Mouse (Mus musculus): ENCODE data around the gene Adh4.
"Not testable (repeated sequence)": the region's sequence is repeated elsewhere in the genome, so short reads cannot be mapped to it uniquely, and the experiment has no call there.

The Adh4 gene

DNA sequence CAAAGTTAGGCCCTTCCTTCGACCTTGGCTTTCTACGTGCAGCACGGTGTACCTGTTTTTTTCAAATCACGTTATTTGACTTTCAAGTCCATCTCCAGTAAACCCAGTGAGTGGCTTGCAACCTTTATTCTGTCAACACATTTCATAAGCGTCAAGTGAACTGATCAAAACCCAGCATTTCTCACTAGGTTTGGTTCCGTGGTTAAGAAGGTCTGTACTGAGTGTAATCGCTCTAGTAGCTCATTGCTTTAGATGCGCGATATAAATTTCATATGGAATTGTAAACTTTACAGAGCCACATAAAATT lies 28.2 kb downstream of the Adh4 start:
- no peak for DNase-seq (ENCODE audit: low spot score in 2 of 2)

GRCm38 (mm10) chr3:138448077-138448860 lies 33.0 kb downstream of the Adh4 start:
- DNase-seq (ENCODE audit: low spot score in 2 of 2) = no peak

DNA sequence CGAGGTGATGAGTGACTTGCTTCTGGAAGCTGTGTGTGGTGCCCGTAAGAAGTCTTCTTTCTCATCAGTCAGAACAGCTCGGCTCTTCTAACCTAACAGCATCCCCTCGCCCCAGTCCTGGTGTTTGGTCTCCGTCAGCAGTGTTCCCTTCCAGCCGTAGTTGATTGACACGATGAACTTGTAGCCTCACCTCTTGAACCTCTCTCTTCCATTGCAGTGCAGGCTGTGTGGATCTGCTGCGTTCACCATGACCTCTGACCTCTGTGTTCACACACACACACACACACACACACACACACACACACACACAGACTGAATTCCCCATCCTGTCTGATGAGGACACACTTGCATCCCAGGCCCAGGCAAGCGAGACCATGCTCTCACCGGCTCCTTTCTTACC lies 36.9 kb downstream of the Adh4 start:
- no peak for DNase-seq (ENCODE audit: low spot score in 2 of 2)

DNA sequence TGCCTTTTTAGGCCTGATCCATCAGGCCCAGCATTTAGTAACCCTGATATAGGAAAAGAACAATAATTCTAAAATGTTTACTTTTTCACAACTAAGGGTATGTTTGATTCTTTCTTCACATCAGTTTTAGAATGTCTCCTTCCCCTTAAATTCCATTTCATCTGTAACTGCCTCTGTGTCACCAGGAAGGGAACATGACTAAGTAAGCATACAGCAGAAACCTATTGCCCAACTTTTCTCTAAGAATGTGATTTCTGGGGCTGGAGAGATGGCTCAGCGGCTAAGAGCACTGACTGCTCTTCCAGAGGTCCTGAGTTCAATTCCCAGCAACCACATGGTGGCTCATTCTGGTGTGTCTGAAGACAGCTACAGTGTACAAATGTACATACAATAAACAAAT lies 39.0 kb downstream of the Adh4 start:
- DNase-seq (ENCODE audit: low spot score in 2 of 2) = no peak

- no peak for DNase-seq (ENCODE audit: low spot score in 2 of 2)
Observed at GRCm38 (mm10) chr3:138454711-138455435, 39.6 kb downstream of the Adh4 start.

DNA sequence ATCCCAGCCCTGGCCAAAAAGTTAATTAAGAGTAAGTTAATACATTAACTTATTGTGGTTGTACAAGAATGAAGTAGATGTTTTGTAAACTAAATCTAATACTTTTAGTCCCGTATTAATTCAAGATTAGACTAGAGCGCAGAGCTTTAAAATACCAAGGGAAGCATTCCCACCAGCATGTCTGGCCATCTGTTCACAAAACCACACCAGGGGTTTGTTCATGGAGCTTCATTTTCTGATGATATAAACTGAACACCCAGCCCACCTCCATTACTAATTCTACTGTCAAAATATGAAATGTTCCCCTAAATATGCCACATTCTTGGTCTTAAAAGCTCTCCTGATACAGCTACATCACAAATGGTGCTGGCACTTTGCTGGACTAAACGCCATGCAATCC lies 43.2 kb downstream of the Adh4 start:
- no peak for DNase-seq (ENCODE audit: low spot score in 2 of 2)

DNA sequence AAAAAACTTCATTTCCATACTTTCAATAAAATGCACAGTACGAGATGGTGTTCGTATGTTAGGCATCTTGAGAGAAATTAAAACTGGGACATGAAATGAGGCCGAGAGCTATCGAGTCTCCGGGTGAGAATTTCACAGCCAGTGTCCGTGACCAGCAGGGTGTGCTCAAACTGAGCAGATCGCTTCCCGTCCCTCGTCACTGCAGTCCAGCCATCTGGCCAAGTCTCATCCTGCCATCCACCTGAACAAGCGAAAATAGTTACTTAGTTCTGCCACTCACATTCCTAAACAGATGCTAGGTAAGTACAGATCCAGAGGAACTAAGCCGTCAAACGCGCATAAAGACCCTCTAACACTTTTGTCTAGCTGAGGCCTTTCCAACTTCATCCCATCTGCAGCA lies 45.0 kb downstream of the Adh4 start:
- no peak for DNase-seq (ENCODE audit: low spot score in 2 of 2)

DNA sequence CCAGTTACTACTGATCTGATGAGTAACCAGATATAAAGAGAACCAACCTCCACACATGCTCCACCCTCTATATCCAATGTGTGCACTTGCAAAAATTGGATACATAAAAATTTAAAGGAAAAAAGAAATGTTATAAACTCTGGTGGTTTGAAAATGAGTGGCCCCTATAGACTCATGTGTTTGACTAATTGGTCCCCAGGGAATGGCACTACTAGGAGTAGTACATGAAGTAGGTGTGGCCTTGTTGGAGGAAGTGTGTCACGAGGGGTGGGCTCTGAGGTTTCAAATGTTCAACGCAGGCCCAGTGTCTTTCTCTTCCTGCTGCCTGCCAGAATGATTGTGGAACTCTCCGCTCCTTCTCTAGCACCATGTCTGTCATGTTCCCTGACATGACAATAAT lies 46.6 kb downstream of the Adh4 start:
- no peak for DNase-seq (ENCODE audit: low spot score in 2 of 2)

DNA sequence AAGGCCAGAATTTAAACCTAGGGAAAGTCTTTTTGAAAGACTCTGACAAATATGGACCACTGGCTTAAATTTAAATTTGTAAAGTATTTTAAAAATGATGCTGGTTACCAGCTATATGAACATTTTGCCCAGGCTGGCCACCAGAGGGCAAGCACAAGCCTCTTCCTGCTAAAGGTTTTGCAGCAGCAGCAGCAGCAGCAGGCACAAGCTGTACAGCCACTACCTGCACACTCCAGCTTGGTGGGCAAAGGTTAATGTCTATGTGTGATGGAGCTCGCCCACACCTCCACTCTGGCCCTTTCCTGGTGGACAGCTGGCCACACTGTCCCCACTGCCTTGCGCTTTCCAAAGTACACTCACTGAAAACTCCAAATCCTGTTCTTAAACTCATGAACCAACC lies 47.9 kb downstream of the Adh4 start:
- peak in 1 of 2 experiments; percentile 9 for DNase-seq (ENCODE audit: low spot score in 2 of 2)

- no peak for DNase-seq (ENCODE audit: low spot score in 2 of 2)
Observed at GRCm38 (mm10) chr3:138463807-138464206, 48.5 kb downstream of the Adh4 start.

DNA sequence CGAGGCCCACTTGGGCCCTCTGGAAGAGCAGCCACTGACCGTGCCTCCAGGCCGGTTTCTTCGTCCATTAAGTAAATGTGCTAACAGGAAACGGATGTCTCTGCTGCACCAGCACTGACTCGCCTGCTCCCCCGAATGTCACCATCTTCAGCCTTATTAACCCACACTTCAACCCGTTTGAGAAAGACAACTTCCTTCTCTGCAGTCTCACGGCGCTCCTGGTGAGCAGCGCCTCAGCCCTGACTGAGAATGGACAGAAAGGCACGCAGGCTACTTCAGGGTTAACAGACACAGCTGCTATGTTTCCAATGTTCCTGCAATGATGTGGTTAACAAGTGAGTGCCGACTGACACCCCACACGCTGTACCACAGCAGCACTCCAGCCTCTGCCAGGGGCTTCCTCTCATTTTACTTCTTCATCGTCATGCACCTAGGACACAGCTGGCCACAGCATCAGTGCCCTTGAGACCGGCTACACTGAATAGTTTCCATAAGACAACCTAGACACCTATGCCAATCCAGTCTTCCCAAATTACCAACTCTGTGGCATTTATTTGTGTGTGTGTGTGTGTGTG lies 49.4 kb downstream of the Adh4 start:
- DNase-seq (ENCODE audit: low spot score in 2 of 2) = no peak

- not testable (repeated sequence) for DNase-seq (ENCODE audit: low spot score in 2 of 2)
Observed at GRCm38 (mm10) chr3:138466656-138467055, 51.4 kb downstream of the Adh4 start.

DNA sequence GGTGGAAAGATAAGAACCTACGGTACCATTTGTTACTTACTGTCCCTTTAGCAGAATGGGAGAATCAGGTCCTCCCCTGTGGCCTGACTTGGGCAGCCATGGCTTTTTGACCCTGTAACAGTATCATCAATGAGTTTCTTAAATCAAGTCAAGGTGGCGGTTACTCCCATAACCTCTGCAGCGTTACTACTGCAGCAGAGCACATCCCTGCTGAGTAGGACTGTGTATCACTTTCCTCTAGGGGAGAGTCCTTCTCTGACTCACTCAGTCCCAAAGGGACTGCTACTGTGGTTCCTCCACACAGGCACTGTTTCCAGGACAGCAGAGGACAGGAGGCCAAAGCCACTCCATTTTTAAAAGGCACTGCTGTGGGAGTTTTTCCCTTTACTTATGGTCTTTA lies 55.8 kb downstream of the Adh4 start:
- DNase-seq (ENCODE audit: low spot score in 2 of 2) = no peak

GRCm38 (mm10) chr3:138479489-138479888 lies 64.2 kb downstream of the Adh4 start:
- DNase-seq (ENCODE audit: low spot score in 2 of 2) = no peak
